Mouse (Mus musculus): ENCODE results near the gene Jup.
"Not testable (repeated sequence)": the region's sequence is repeated elsewhere in the genome, so short reads cannot be mapped to it uniquely, and the experiment has no call there.

Jup gene

DNA sequence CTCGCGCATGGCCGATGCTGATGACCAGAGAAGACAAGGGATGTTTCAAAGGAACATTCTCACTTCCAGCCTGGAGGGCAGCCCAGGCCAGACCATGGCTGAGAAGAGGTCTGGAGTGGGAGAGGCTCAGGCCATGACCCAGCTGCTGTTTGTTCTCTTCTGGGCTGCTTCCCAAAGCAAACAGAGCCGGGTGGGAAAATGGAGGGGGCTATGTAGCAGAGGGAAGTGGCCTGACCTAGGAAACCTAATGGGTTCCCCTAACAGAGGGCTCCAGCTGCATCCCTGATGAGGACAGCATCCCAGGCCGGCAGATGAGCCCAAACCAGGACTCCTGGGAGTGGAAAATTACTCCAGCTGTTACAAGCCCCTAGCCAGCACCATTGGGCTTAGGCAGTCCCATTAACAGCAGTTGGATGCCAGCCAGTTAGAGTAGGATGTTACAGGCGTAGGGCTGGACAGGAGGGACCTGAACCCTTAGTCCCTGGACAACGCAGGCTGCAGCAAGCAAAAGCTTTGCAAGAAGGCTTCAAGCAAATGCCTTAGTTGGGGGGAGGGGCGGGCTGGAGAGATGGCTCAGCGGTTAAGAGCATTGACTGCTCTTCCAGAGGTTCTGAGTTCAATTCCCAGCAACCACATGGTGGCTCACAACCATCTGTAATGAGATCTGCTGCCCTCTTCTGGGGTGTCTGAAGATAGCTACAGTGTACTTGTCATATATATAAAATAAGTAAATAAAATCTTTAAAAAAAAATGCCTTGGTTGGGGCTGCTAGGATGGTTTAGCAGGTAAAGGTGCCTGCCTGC is 6.3 kb downstream of the Jup start:
- DNase-seq (ENCODE audit: low read depth in 2 of 2, low spot score in 2 of 2): no peak

DNA sequence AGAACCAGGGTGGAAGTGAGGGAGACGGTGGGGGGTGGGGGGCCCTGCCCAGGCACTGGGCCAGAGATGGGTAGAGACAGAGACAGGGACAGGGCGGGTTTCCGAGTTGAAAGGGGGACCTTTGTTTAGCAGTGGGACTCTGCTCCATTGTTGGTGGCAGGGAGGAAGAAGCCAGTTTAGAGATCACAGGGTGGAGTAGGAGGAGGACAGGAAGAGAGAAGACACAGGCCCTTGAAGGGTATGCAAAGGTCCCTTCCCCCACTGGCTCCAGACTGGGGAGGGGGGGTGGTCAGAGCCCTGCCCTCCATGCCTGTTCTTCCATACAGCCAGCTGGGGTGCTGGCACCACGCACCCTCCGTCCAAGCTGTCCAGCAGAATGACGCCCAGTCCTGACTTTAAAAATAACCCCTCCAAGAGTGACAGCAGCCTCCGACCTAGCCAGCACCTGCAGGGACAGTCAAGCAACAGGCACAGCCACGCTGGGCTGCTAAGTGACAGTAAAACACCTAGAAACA is 7.6 kb downstream of the Jup start:
- DNase-seq (ENCODE audit: low read depth in 2 of 2, low spot score in 2 of 2): no peak

DNA sequence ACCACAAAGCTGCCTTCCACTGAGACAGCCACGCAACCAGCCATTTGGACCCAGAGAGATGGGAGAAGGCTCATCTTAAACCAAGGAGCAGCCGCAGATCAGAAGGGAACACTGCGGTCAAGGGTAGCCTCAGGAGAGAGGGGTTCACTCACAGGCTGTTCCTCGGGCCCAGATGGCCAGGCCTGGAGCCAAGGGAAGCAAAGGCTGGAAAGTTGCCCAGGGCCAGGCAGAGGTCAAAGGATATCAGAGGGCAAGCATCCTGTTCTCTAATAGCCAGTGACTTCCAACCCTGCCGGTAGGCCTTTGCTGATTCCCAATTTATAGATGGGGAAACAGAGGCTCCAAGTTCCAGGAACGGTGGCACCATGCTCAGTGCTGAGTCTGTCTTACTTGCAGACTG is 9.0 kb downstream of the Jup start:
- no peak for DNase-seq (ENCODE audit: low read depth in 2 of 2, low spot score in 2 of 2)

DNA sequence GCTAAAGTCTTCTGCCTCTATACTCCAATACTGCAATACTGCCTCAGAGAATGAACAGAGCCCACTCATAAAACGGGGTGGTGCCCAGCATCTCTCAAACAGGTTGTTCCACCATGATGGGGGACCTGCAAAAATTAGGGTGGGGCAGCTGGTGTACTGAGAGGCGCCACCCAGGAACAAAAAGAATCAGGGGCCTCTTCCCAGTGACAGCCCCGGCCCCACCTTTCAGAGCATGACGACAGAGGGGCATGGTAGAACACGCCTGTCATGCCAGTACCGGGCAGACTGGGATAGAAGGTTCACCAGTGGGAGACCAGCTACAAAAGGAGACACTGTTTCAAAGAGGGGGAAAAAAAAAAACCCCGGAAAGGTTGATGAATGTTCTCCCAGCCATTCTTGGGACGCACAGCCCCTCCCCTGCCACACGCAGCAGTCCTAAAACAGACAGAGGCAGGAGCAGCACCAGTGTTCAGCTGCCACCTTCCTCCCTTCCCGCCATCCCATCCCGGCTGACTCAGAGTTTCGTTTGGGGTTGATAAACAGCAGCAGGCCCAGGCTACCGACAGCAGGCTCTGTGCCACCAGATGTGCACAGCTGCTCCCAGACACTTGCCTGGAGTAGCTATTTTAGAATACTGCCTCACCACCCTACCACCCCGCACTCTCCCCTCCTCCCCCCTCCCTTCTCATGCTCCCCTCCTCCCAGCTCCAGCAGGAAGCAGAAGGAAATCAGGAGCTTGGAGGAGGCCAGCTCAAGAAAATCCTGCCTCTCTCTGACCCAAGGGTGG is 9.8 kb downstream of the Jup start:
- no peak for DNase-seq (ENCODE audit: low read depth in 2 of 2, low spot score in 2 of 2)

DNA sequence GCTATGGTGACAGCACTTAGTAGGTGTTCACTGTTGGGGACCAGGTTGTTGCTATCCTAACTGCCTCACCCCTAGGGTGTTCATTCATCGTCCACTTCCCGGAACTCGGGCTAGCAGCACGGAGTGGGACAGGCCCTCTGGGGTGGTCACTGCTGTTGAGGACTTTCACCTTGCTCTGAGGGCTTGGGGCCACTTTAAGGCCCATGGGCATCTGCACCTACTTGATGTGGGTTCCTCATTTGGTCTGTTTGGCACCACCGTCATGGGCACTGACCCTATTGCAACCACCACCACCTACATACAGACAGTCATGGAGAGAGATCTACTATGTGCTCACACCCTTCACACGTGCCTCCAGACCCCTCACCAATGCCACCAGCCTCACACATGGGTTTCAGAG is 10.5 kb downstream of the Jup start:
- DNase-seq (ENCODE audit: low read depth in 2 of 2, low spot score in 2 of 2): no peak

DNA sequence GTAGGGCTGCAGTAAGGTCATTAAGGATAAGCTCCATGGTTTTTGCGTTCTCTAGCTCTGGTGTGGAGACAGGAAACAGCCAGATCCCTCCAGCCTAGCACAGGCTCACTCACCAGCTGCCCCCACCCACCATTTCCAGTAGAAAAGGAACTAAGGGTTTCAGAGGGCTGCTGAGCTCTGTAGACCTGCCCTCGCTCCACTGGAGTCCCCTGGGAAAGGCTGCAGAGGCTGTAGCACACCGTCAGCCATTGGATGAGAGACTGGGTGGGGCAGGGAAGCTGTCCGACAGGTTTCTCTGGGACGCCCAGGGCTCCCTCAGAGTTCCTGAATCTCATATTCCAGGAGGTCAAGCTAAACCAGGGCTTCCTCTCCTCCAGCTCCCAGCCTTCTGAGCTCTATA is 11.0 kb downstream of the Jup start:
- DNase-seq (ENCODE audit: low read depth in 2 of 2, low spot score in 2 of 2): no peak

DNA sequence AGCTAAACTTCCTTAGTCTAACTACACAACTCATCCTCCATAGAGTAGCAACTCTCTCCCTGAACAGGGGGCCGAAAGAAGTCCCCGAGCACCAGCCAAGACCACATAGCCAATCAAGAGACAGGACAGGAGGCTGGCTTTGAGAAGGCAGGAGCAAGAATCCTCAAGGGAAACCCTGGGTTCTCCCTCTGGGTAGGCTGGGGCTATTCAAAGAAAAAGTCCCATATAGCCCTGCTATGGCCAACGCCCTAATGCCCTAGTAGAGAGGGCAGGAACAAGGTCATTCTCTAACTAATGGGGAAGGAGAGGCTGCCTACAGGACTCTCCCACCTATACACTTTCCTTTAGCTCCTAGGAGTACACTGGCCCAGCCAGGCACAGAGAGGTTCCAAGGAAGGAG is 12.5 kb downstream of the Jup start:
- no peak for DNase-seq (ENCODE audit: low read depth in 2 of 2, low spot score in 2 of 2)

DNA sequence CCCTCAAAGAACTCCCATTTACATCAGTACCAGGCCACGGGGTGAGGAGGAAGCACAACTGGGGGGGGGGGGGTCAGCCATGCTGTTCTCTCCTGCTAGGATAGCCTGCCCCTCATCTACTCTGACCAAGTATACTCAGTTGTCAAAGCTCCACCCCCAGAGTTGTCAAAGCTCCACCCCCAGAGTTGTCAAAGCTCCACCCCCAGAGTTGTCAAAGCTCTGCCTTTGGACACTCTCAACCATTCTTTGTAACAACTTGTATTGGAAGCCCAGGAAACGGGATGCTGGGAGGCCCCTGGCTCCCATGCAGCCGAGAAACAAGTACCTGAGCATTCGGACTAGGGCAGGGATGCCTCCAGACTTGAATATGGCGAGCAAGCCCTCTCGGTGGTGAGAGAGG is 14.9 kb downstream of the Jup start:
- DNase-seq (ENCODE audit: low read depth in 2 of 2, low spot score in 2 of 2): no peak

DNA sequence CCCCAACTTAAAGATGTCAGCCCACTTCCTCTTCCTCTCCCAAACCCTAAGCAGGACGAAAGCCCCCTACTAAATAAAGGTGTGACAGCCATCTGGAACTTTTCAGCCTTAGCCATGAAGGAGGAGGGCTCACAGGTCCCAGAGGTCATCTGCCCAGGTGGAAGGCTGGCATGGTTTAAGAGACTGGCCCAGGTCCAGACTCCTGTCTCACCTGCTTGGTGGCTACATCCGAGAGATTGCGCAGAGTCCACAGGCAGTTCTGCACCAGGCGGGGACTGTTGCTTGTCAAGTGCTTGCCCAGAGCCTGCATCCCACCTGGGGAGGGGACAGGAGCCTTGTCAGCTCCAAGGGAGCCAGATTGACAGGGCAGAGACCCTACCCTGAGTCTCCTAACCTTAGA is 18.3 kb downstream of the Jup start:
- no peak for DNase-seq (ENCODE audit: low read depth in 2 of 2, low spot score in 2 of 2)

DNA sequence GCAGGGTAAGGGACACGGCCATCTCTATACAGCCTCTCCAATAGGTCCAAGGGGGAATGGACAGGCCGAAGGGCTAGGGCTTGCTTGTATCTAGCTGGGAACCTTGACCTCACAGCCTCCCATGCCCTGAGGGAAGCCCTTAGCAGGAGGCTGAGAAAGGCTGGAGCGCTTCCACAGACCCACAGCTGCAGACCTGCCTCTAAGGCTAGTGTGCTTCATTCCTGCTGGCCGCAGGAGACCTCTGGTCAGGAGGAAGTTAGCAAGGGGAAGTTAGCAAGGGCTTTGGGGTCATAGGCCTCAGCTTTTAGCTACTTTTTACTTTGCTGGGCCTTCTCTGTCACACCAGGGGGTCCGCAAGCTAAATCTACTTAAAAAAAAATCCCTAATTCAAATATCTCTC is 19.1 kb downstream of the Jup start:
- DNase-seq (ENCODE audit: low read depth in 2 of 2, low spot score in 2 of 2): no peak

DNA sequence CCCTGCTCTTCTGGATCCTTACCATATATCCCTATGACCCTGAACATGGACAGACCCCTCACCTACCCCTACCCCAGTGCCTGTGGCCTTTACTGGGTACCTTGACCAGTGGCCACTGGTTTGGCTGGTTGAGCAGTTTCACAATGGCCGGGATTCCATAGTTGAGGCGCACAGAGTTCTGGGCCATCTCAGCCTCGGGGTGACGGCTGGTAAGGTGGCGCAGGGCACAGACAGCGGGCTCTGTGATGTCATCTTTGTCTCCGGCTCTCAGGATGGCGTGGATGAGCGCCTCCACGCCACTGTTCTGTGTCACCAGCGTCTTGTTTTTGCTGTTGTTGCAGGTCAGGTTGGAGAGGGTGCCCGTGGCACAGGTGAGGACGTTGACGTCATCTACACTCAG is 19.6 kb downstream of the Jup start:
- DNase-seq (ENCODE audit: low read depth in 2 of 2, low spot score in 2 of 2): no peak

DNA sequence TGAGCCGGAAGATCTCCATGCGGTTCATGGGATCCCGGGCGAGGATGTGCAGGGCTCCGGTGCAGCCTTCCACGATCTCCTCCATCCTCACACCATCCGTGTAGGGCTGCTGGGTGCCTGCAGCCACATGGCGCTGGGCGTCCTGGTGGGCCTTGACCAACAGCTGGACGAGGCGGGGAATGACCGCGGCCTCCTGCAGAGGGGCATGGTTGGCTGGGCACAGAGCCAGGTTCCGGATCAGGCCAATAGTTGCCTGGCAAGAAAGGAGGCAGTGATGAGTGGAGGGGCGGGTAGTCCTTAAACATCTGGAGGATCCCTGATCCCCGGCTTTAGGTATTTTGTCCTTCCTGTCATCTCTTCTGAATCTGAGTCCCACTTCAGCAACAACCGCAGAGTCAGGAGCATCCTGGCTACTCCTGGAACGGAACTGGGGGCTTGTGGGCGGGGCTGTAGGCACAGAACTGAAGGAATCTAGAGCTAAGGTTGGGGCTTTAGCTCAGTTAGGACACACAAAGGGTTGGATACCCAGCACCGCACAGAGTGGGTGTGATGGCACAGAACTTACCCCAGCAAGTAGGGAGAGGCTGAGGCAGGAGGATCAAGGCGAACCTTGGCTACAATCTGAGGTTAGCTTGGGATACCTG is 20.7 kb downstream of the Jup start:
- DNase-seq (ENCODE audit: low read depth in 2 of 2, low spot score in 2 of 2): no peak

DNA sequence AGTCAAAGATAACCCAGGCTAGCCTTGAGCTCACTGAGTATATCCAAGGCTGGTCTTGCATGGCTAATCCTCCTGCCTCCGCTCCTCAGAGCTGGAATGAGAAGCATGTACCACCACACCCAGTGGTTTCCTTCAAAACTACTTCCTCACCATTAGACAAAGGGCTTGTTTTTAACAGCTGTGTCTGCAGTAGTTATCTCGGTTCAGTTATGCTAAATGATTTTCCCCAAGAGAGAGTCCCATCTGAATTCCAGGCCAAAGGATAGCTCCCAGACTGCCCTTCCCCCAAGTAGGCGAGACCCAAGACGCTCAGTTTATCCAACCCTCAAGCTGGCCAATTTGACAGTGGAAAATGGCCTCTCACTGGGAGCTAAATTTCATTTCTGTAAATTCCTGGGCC is 21.6 kb downstream of the Jup start:
- DNase-seq (ENCODE audit: low read depth in 2 of 2, low spot score in 2 of 2): no peak

DNA sequence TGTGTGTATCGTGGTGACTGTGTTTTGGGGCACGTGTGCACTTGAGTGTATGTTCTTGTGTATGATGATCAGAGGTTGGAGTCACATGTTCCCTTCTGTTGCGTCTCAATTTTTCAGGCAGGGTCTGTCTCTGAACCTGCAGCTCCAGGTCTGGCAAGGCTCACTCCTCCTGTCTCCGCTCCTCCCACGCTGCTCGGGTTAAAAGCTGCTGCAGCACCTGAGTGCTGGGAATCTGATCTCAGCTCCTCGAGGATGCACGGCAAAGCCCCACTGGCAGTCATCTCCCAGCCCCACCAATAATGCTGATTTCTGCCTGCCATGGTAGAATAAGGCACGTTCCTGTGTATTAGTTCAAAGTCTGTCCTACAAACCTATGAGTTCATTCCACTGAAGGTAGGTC is 22.4 kb downstream of the Jup start:
- DNase-seq (ENCODE audit: low read depth in 2 of 2, low spot score in 2 of 2): no peak

DNA sequence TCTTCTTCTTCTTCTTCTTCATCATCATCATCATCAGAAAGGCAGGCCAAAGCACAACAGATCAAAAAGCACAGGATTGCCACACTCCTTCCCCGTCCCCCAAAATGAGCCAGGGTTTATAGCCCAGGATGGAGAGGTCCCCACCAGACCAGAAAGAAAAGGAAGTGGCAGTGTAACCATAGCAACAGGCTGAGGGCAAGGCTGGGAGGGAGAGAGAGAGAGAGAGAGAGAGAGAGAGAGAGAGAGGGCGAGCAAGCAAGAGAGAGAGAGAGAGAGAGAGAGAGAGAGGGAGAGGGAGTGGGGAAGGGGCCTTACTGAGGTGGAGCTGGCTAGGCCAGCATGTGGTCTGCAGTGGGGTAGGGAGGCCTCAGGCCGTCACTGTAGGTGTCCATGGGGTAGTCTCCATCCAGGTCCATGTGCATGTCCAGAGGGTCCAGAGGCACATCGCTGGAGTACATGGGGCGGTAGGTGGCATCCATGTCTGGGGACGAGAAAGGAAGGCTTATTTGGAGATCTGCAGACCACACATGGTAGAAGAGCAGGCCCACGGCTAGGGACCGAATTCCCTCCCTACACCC is 25.5 kb downstream of the Jup start:
- DNase-seq (ENCODE audit: low read depth in 2 of 2, low spot score in 2 of 2): no peak

DNA sequence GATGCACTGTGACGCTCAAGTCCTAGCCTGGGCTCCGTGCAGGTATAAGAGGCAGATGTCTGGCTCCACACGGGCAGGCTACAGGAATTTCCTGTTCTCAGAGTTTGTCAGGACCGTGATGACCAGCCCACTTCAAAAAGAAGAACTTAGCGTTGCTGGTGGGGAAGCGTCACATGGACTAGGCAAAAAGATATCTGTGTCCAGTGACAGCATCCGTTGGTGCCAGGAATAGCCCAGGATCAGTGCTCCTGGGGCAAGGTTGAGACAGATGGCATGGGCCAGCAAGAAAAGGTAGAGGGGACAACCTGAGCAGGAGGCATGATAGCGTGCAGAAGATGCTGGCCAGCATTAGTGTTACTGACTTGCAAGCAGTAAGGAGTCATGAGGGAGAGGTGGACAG is 27.7 kb downstream of the Jup start:
- DNase-seq (ENCODE audit: low read depth in 2 of 2, low spot score in 2 of 2): no peak

DNA sequence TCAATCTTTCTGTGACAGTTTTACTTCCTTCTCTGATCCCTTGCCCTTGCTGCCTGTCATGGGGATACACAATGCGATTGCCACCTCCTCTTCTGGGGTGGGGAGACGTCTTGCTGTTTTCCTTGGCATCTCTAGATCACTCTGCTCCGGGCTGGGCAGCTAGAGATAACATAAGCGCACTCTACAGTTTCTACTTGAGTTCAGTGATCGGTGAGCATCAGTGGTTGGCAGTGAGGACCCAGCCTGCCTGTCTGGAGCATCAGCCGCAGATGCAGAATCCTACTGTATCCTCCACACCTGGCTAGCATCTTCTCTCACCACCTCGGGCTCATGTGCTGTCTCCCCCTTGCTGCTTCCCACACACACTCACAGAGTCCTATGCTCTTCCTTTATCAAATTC is 28.4 kb downstream of the Jup start:
- no peak for DNase-seq (ENCODE audit: low read depth in 2 of 2, low spot score in 2 of 2)

DNA sequence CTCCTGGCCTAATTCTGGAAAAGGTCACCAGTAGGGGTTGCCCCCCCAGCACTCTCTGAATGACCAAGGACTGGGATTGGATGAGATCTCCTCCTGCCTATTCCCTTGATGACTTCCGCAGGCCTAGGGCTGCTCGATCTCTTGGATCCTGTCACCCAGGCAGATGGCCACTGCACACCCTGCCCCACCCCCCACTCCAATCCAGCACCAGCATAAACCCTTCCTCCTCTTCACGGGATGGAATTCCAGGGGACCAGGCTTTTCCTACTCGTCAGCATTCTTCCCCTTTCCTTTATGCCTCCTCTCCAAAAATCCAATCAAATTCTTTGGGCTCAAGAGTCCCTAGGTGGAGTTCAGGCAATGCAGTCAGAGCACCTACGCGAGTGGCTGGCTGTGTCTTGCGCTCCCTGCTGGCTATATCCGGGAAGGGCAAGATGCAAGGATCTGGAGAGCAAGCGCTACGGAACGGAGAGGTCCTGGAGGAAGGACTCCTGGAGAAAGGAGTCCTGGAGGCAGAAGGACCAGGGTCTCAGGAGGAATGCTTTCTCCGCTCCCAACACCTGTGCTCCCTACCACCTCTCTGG is 34.5 kb downstream of the Jup start:
- peak; percentile 35 to 55 for DNase-seq (ENCODE audit: low read depth in 2 of 2, low spot score in 2 of 2)

DNA sequence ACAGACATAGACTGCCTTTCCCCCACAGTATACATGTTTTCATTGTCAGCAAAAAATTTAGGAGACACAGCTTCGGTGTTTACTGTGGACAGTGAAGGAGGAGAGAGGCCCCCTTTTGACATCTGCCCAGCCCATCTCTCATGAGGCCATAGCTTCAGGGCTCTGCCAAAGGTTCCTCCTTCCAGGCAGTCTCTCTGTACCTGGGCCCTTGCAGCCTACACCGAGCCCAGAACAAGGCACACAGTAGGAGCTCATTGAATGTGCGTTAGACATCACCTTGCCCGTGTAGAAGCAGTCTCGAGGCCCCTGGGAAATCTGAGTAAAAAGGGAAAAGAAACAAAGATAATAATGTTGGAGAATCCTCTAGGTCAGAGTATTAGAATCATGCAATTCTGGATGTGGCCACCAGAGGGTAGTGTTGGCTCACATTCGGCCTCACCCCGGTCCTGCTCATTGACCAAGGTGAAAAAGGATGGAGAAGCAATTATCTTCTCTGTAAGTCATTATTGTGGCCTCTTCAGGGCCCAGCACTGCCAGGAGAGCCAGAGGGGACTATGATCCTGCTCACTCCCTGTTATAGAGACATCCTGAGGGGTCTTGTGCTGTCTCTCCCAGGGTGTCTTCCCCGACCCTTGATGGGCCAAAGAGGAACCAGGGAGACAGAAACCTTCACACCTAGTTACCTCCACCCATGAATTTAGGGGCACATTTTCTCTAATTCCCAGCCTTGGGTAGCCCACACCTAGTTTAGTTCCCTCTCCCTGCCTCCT is 35.2 kb downstream of the Jup start:
- DNase-seq (ENCODE audit: low read depth in 2 of 2, low spot score in 2 of 2): peak; percentile 69 to 80

DNA sequence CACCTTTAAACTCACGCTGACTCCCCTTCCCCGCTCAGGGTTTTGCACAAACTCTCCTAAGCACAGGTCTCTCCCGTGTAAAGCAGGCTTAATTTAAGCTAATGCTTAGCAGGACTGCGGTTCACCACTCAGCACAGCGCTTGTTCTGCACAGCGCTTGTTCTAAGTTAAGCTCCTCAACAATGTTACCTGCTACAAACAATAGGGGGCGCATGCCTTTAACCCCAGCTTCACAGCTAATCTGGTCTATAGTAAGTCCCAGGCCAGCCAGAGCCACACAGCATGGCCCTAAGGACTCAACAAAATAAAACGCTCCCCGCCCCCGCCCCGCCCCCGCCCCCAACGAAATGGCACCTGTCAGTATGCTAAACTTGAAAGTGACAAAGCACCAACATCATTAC is 36.5 kb downstream of the Jup start:
- not testable (repeated sequence) for DNase-seq (ENCODE audit: low read depth in 2 of 2, low spot score in 2 of 2)

DNA sequence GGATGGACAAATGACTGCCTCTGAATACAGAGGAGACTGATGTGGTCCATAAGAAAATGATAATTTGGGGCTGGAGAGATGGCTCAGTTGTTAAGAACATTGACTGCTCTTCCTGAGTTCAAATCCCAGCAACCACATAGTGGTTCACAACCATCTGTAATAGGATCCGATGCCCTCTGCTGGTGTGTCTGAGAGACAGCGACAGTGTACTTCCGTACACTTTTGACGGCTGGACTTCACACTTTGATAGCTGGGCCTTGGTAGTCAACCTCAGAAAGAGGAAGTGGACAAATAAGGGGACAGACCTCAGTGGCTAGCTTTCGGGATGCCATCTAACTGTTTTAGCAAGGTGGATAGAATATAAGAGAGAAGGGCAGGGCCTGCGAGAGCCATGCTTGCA is 37.4 kb downstream of the Jup start:
- DNase-seq (ENCODE audit: low read depth in 2 of 2, low spot score in 2 of 2): no peak
